Mouse (Mus musculus) neutrophil, adult 5-6 weeks (primary cell): ENCODE measurements at regions not wholly inside any gene's neighbourhood (a gene's known extent, or its start where the extent isn't known, plus 50 kb on each side); places are given as distances from the start of the nearest gene placed in this dataset.

ENCODE experiments used
- ATAC-seq: fragments of 151-379, 151-347 bp; 2 replicates; pipeline ENCODE4 v1.8.0; 2017; ENCODE audit warnings: mild to moderate bottlenecking, moderate TSS enrichment; ENCODE audit not compliant: insufficient number of reproducible peaks, poor library complexity, low FRiP score, severe bottlenecking; ENCODE audit errors: extremely low read depth

- no peak for ATAC-seq
Measured at GRCm38 (mm10) chrX:163812431-163812830, 51.3 kb upstream of the Rnf138rt1 start.

DNA sequence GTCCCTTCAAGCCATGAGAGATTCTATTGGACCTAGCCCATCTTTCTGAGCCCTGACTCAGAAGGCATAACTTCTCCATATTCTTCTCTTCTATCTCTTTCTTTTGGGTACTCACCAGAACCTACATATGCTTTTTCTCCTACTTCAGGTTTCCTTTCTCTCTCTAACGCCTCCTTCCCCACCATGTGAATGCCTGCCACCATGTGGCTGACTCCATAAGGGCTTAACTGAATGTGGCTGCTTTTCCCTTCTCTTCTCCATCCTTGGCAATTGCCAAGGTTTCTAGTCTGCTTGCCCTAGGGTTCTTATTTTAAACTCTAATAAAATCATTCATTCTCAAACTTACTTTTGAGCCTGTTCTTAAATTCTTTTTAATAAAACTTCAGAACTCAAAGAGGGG, 53.7 kb upstream of the Rnf138rt1 start:
- no peak for ATAC-seq

DNA sequence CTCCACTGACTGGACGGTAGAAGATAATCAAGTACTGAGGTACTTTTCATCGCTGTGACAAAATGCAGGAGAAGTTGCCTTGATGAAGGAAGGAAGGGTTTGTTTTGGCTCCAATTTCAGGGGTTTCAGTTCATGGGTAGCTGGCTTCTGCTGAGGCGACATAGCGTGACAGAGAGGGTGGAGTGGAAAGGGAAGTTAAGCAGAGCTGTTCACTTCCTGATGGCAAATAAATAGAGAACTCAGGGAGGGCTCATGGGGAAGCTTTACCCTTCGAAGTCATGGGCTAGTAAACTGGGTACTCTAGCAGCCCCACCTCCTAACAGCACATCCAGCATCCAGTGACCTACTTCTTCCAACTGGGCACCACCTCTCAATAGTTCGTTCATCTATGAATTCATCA, 61.2 kb upstream of the Rnf138rt1 start:
- ATAC-seq = peak; percentile 87

- ATAC-seq = peak; percentile 82
Measured at GRCm38 (mm10) chrX:163827461-163827860, 66.3 kb upstream of the Rnf138rt1 start.

DNA sequence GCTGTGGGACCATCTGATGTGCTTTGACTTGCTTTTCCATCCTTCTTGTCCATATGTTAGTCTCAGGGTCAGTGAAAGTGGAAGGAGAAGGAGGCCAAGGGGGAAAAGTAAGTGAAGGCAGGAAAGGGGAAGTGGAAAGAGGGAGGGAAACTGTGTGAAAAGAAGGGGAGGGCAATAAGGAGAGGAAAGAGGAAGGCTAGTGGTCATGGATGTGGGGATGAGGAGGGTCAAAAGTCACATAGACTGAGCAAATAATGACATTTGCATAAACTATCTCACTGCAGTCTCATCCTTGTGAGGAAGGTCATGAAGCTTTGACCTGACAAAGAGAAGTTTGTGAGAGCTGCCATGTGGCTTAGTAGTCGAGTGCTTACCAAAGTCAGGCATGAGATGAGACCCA, 63.4 kb upstream of the Ap1s2 start:
- no peak for ATAC-seq

DNA sequence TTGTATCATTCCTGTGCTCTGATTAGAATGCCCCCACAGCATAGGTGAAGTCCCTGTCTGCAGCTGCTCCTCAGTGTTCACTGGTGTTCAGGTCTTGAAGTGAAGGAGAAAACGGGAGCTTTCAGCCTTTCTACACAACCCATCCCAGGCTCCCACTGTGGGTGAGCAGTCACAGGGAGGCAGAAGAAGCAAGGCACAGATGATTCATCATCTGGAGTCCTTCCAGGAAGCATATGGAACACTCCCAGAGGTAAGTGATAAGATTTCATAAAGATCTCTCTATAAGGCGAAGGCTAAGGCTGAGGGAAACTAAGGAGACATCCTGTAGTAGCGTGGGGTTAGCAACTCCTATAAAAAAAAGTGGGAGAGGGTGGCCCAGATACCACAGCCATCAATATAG, 61.9 kb upstream of the Ap1s2 start:
- ATAC-seq = no peak

GRCm38 (mm10) chrX:163847651-163848050, 61.2 kb upstream of the Ap1s2 start:
- no peak for ATAC-seq

GRCm38 (mm10) chrX:163848510-163849199, 60.2 kb upstream of the Ap1s2 start:
- no peak for ATAC-seq

DNA sequence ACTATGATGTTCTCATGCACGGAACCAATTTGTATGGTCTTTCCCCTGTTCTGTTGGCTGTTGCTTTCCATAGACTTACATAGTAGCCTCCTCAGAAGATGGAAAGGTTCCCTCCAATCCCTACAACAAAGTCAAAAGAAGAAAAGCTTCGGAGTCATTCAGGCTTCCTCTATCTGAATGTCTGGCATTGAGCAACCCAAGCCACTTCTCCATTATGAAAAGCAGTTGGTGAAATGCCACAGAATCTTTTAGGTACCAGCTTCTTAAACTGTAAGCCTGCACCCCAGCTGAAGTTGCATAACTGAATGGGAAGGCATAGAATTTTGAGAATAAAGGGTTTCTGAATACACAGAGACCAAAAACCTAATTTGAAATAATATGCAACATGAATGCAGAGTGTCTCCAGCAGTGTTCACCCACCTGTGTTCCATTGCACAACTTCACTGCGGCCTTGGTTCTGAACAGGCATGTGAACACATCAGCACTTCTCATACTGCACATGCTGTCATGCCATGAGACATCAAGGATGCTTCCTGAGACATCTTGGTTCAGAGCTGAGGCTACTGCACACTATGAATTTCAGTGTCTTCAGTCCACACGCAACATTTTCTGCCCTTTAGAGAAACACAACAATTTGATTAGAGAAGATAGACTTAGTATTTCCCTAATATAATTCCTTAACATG, 57.8 kb upstream of the Ap1s2 start:
- peak; percentile 85 for ATAC-seq

- no peak for ATAC-seq
Measured at GRCm38 (mm10) chrX:163858494-163858893, 50.3 kb upstream of the Ap1s2 start.
